Mouse (Mus musculus): ENCODE data around the gene Ifna2.

Ifna2 gene

GRCm38 (mm10) chr4:88683812-88684211, at the start of gene Ifna2:
Gene Ifna2, minus strand, starts transcription at chr4:88683912.
- DNase-seq (ENCODE audit: low spot score): no peak

GRCm38 (mm10) chr4:88727324-88727723, 43.6 kb upstream of the Ifna2 start:
- DNase-seq (ENCODE audit: low spot score): peak; percentile 64

- DNase-seq (ENCODE audit: low spot score): no peak
Measured at GRCm38 (mm10) chr4:88726727-88727126, 43.0 kb upstream of the Ifna2 start.

GRCm38 (mm10) chr4:88723497-88724090, 39.9 kb upstream of the Ifna2 start:
- DNase-seq (ENCODE audit: low spot score): no peak

- DNase-seq (ENCODE audit: low spot score): peak; percentile 97
Measured at GRCm38 (mm10) chr4:88721791-88722721, 38.3 kb upstream of the Ifna2 start, which contains the start of the genes Gm26566 and Klhl9. Gene Gm26566, plus strand, starts transcription at chr4:88721805. Gene Klhl9, minus strand, starts transcription at chr4:88722465.

- no peak for DNase-seq (ENCODE audit: low spot score)
Measured at GRCm38 (mm10) chr4:88718715-88719114, 35.0 kb upstream of the Ifna2 start.

GRCm38 (mm10) chr4:88715059-88715458, 31.3 kb upstream of the Ifna2 start:
- DNase-seq (ENCODE audit: low spot score): no peak

- no peak for DNase-seq (ENCODE audit: low spot score)
Measured at GRCm38 (mm10) chr4:88714281-88714680, 30.6 kb upstream of the Ifna2 start.

- no peak for DNase-seq (ENCODE audit: low spot score)
Measured at GRCm38 (mm10) chr4:88707128-88707826, 23.6 kb upstream of the Ifna2 start.

- DNase-seq (ENCODE audit: low spot score): no peak
Measured at GRCm38 (mm10) chr4:88705924-88706323, 22.2 kb upstream of the Ifna2 start.

- DNase-seq (ENCODE audit: low spot score): no peak
Measured at GRCm38 (mm10) chr4:88699301-88699700, 15.6 kb upstream of the Ifna2 start.

- no peak for DNase-seq (ENCODE audit: low spot score)
Measured at GRCm38 (mm10) chr4:88698781-88699180, 15.1 kb upstream of the Ifna2 start.

- DNase-seq (ENCODE audit: low spot score): no peak
Measured at GRCm38 (mm10) chr4:88697753-88698152, 14.0 kb upstream of the Ifna2 start.

GRCm38 (mm10) chr4:88697108-88697507, 13.4 kb upstream of the Ifna2 start:
- DNase-seq (ENCODE audit: low spot score): no peak

- DNase-seq (ENCODE audit: low spot score): peak; percentile 89
Measured at GRCm38 (mm10) chr4:88696237-88696884, 12.6 kb upstream of the Ifna2 start.

- no peak for DNase-seq (ENCODE audit: low spot score)
Measured at GRCm38 (mm10) chr4:88693392-88693791, 9.7 kb upstream of the Ifna2 start.

- DNase-seq (ENCODE audit: low spot score): no peak
Measured at GRCm38 (mm10) chr4:88692537-88692936, 8.8 kb upstream of the Ifna2 start.

GRCm38 (mm10) chr4:88691259-88691658, 7.5 kb upstream of the Ifna2 start, which contains the start of gene Ifnab:
Gene Ifnab, minus strand, starts transcription at chr4:88691359.
- no peak for DNase-seq (ENCODE audit: low spot score)

- DNase-seq (ENCODE audit: low spot score): no peak
Measured at GRCm38 (mm10) chr4:88681353-88681752, 2.4 kb downstream of the Ifna2 start.

GRCm38 (mm10) chr4:88680362-88680761, 3.4 kb downstream of the Ifna2 start:
- peak; percentile 61 for DNase-seq (ENCODE audit: low spot score)

GRCm38 (mm10) chr4:88676824-88677223, 6.9 kb downstream of the Ifna2 start, which contains the start of gene Ifna16:
Gene Ifna16, minus strand, starts transcription at chr4:88676924.
- no peak for DNase-seq (ENCODE audit: low spot score)

- DNase-seq (ENCODE audit: low spot score): no peak
Measured at GRCm38 (mm10) chr4:88655461-88655860, 28.3 kb downstream of the Ifna2 start.

Data from embryo, embryonic 10.5 days (tissue).